Mouse (Mus musculus) lung, postnatal 0 days (tissue): ENCODE measurements around the gene Psmd13.
A peak's percentile ranks its signal among the peaks of the same experiment; 100 is the strongest.

Source experiments
- CTCF ChIP-seq: IDR thresholded peaks from 2 replicates; pipeline ENCODE4 v1.5.1; 2016; ENCODE audit warnings: antibody characterized with exemption, mild to moderate bottlenecking
- EP300 ChIP-seq: IDR thresholded peaks from 2 replicates; pipeline ENCODE4 v1.6.1; 2016; ENCODE audit warnings: antibody characterized with exemption, mild to moderate bottlenecking, control low read depth

- no peak for TF ChIP-seq CTCF
- TF ChIP-seq EP300: peak; percentile 90
Observed at GRCm38 (mm10) chr7:140946980-140947379, 65.2 kb downstream of the Psmd13 start.
